Mouse (Mus musculus) neural tube, embryonic 11.5 days (tissue): Measurements from ENCODE around the gene Hspb7. TPM values are rescaled to one million over a fixed set of nuclear protein-coding genes. Genes with fewer than 3 reads are reported as not detected.

Source experiments
- ATAC-seq: fragments of 200-750 bp; cut with Nextera tagmentation; 2 replicates; pipeline ENCODE4 v1.8.0; 2017; ENCODE audit warnings: moderate number of reproducible peaks, mild to moderate bottlenecking, moderate TSS enrichment, moderate library complexity; ENCODE audit not compliant: insufficient read depth, low FRiP score, low TSS enrichment
- DNase-seq: peaks from one replicate; pipeline ENCODE4 v3.0.0-alpha.2; 2015; ENCODE audit warnings: low spot score
- H3K27ac ChIP-seq: fragments of 300-500 bp; sonication (generic); 2 replicates; pipeline ENCODE4 v1.5.1; 2014; ENCODE audit warnings: low read depth, mild to moderate bottlenecking, low read length
- H3K27me3 ChIP-seq: fragments of 300-500 bp; sonication (generic); 2 replicates; pipeline ENCODE4 v1.6.1; 2014; ENCODE audit warnings: mild to moderate bottlenecking, low read length, mixed read lengths; ENCODE audit not compliant: control insufficient read depth, insufficient read depth
- H3K36me3 ChIP-seq: fragments of 300-500 bp; sonication (generic); 2 replicates; pipeline ENCODE4 v1.6.1; 2014; ENCODE audit warnings: mild to moderate bottlenecking, low read length, moderate library complexity, mixed read lengths; ENCODE audit not compliant: control insufficient read depth, insufficient read depth
- H3K4me1 ChIP-seq: fragments of 300-500 bp; sonication (generic); 2 replicates; pipeline ENCODE4 v1.6.1; 2014; ENCODE audit warnings: low read length, mixed read lengths; ENCODE audit not compliant: control insufficient read depth, insufficient read depth
- H3K4me2 ChIP-seq: fragments of 300-500 bp; sonication (generic); 2 replicates; pipeline ENCODE4 v1.6.1; 2014; ENCODE audit warnings: low read depth, mild to moderate bottlenecking, moderate library complexity
- H3K4me3 ChIP-seq: fragments of 300-500 bp; sonication (generic); 2 replicates; pipeline ENCODE4 v1.5.1; 2014; ENCODE audit warnings: low read depth, low read length
- H3K9ac ChIP-seq: fragments of 300-500 bp; sonication (generic); 2 replicates; pipeline ENCODE4 v1.6.1; 2014; ENCODE audit warnings: mild to moderate bottlenecking, low read length
- H3K9me3 ChIP-seq: fragments of 300-500 bp; sonication (generic); 2 replicates; pipeline ENCODE4 v1.6.1; 2016; ENCODE audit warnings: low read length; ENCODE audit not compliant: control insufficient read depth
- WGBS: fragments of 180-500 bp; shearing (Covaris S2); extraction: QIAGEN DNeasy Blood & Tissue Kit; methylation state at CpG from one replicate; pipeline ENCODE4 v1.1.7; 2014; 5-methylcytosine and 5-hydroxymethylcytosine counted together
- polyA plus RNA-seq: library from polyadenylated mRNA; unstranded; fragments of >200 nt; fragmentation: Nextera tagmentation; extraction: Ambion mirVana; gene quantifications from 2 replicates; pipeline ENCODE4 v1.2.1, GENCODE M21; 2014

Gene Hspb7
- polyA plus RNA-seq: 0.11 TPM in 1 of 2 replicates, not detected in the other

GRCm38 (mm10) chr4:141420192-141420829 is at the start of gene Hspb7:
Hspb7 (plus strand) TSS chr4:141420779.
- DNase-seq (no peak), ATAC-seq (no peak)
- WGBS: 61% methylated on average over 9 of the region's 9 CpGs
- no peak within 1 kb of the TSS for H3K27ac ChIP-seq
- 0 out of 2 replicates have a peak, but pooled peaks cover under 1% of the 10 kb centered on the region for H3K4me1 ChIP-seq
- no peak within 1 kb of the TSS for H3K4me2 ChIP-seq
- H3K27me3 ChIP-seq: peaks cover 4% of the 10 kb centered on the region; the same call in 1 of the 2 replicates
- H3K4me3 ChIP-seq: no peak within 1 kb of the TSS
- H3K9me3 ChIP-seq: no peaks in the 10 kb centered on the region
- H3K36me3 ChIP-seq: no peaks in the 10 kb centered on the region
- no peak within 1 kb of the TSS for H3K9ac ChIP-seq

DNA sequence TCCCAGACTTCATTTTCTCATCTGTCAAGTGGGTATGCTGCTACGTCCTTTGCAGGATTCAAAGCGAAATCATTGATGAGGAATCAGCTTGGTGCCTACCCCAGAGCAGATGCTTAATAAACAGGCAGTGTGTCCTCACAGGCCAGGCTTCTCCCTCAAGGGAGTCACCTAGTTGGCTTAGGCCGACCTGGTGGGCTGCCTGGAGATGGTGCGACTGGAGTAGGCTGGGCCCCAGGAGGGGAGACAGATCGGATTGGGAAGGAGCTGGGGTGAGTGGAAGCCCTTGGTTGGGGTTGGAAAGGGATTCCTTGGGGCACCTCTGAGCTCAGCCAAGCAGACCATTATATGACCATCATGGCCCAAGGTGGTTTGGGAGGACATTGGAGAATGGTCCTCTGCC is 48.2 kb upstream of the Hspb7 start:
- Histone ChIP-seq H3K4me2 (no peak overlapping the region), H3K9ac (no peak overlapping the region), H3K4me3 (no peak overlapping the region), H3K36me3 (no peaks in the 10 kb centered on the region), H3K9me3 (no peaks in the 10 kb centered on the region), H3K27ac (no peak overlapping the region), H3K4me1 (no peaks in the 10 kb centered on the region), H3K27me3 (peaks cover 14% of the 10 kb centered on the region)
- DNase-seq (no peak), ATAC-seq (no peak)
- 93% methylated on average over 5 of the region's 5 CpGs for WGBS

DNA sequence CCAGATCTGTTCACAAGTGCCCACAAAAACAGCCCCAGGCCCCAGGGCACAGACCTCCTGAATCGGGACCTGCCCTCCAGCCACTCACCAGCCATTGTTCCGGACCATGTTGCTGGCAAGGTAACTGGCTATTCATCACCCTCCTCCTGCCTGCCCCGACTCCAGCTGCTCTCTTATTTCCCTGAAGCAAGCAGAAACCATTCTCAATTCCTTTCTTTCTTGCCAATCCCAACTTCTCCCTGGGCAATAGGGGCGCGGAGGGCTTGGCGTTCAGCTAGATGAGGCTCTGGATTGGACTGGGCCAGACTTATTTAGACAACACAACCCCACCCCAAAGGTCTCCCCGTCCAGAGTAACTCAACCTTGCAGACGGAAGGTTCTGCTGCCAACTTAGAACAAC is 40.9 kb upstream of the Hspb7 start:
- no peak overlapping the region for H3K4me2 ChIP-seq
- peaks cover 8% of the 10 kb centered on the region; the same call in 1 of the 2 replicates for H3K4me1 ChIP-seq
- no peak for ATAC-seq
- no peaks in the 10 kb centered on the region for H3K36me3 ChIP-seq
- 62% methylated on average over 8 of the region's 8 CpGs for WGBS
- H3K27ac ChIP-seq: no peak overlapping the region
- no peak for DNase-seq
- no peak overlapping the region for H3K4me3 ChIP-seq
- H3K9me3 ChIP-seq: no peaks in the 10 kb centered on the region
- no peak overlapping the region for H3K9ac ChIP-seq
- H3K27me3 ChIP-seq: peaks cover 39% of the 10 kb centered on the region

GRCm38 (mm10) chr4:141382406-141382805 is 38.2 kb upstream of the Hspb7 start:
- Histone ChIP-seq H3K36me3 (no peaks in the 10 kb centered on the region), H3K9me3 (no peaks in the 10 kb centered on the region), H3K27ac (no peak overlapping the region), H3K27me3 (peaks cover 42% of the 10 kb centered on the region), H3K4me1 (peaks cover 8% of the 10 kb centered on the region; the same call in 1 of the 2 replicates), H3K4me2 (peak overlapping the region; percentile 52), H3K4me3 (peak overlapping the region; percentile 26), H3K9ac (peak overlapping the region; percentile 27; the same call in 1 of the 2 replicates)
- DNase-seq (peak; percentile 58), ATAC-seq (no peak)
- 1% methylated on average over 22 of the region's 25 CpGs for WGBS

DNA sequence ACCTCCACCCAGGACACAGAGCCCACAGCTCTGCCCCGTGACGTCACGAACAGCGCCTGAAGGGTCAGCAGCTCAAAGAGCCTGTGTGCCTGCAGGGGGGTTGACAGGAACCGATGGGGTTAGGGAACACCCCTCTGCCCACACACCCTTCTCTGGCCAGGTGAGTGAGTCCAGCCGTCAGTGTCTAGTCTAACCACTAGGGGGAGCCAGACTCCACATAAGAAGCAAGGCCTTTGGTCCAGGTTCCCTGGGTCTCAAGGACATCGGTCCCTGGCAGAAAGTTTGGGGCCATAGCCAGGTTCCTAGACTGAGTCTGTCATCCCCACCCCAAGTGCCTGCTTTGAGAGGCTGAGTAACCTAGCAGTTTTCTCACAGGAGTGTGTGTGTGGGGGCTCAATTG is 35.3 kb upstream of the Hspb7 start:
- Histone ChIP-seq H3K9ac (no peak overlapping the region), H3K4me3 (no peak overlapping the region), H3K9me3 (no peaks in the 10 kb centered on the region), H3K4me2 (no peak overlapping the region), H3K27ac (no peak overlapping the region), H3K36me3 (no peaks in the 10 kb centered on the region), H3K4me1 (peaks cover 8% of the 10 kb centered on the region; the same call in 1 of the 2 replicates), H3K27me3 (peaks cover 43% of the 10 kb centered on the region)
- under 1% methylated on average over 7 of the region's 7 CpGs for WGBS
- ATAC-seq (no peak), DNase-seq (peak; percentile 71)

GRCm38 (mm10) chr4:141386150-141386549 is 34.4 kb upstream of the Hspb7 start:
- ATAC-seq (no peak), DNase-seq (no peak)
- Histone ChIP-seq H3K4me3 (no peak overlapping the region), H3K9me3 (no peaks in the 10 kb centered on the region), H3K4me1 (peaks cover 8% of the 10 kb centered on the region; the same call in 1 of the 2 replicates), H3K27ac (no peak overlapping the region), H3K36me3 (no peaks in the 10 kb centered on the region), H3K9ac (no peak overlapping the region), H3K27me3 (peaks cover 36% of the 10 kb centered on the region), H3K4me2 (no peak overlapping the region)
- WGBS: 73% methylated on average over 7 of the region's 7 CpGs

DNA sequence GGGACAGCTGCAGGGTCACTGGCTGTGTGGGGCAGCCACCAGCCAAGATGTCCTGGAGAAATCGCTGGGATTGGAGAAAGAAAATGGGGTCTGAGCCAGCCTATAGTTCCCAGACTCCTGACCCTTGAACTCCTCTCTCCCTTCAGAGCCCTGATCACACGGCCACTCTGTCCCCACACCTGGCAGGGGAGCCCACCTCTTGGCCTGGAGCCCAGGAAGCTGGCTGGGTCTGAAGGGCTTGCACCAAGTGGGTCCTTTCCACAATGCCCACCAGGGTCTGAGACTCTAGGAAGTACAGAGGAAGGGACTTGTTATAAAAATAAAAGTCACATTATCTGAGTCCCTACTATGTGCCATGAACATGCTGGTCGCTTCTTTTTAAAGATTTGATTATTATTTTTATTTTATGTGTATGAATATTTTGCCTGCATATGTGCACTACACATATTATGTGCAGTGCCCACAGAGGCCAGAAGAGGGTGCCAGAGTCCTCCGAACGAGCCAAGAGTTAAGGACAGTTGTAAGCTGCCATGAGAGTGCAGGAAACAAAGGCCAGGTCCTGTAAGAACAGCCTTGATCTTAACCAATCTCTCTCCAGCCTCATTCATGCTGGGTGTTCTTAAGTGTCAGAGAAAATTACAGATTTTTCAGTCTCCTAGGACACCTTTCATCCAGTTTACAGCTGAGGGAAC is 33.3 kb upstream of the Hspb7 start:
- WGBS: 18% methylated on average over 5 of the region's 5 CpGs
- Histone ChIP-seq H3K4me3 (no peak overlapping the region), H3K27ac (no peak overlapping the region), H3K9me3 (no peaks in the 10 kb centered on the region), H3K9ac (no peak overlapping the region), H3K27me3 (peaks cover 28% of the 10 kb centered on the region), H3K4me1 (peaks cover 6% of the 10 kb centered on the region; the same call in 1 of the 2 replicates), H3K36me3 (no peaks in the 10 kb centered on the region), H3K4me2 (no peak overlapping the region)
- ATAC-seq: no peak
- peak; percentile 83 for DNase-seq

DNA sequence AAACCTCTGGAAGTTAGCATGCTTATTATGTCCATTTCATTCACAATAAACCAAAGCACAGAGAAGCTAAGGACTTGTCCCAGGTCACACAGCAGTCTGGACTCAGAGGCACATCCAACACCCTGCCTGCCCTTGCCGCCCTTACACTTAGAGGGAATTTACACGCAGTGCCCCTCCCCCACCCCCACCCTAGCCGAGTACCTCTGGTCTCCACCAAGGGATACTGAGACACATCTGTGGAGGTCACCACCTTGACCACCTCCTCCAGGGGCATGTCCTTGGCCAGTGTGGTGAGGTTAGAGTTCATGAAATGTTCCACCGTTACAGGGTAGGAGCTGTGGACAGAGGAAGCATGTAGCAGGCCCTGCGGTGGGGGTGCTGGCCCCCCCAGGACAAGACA is 32.6 kb upstream of the Hspb7 start:
- Histone ChIP-seq H3K4me3 (no peak overlapping the region), H3K27me3 (peaks cover 23% of the 10 kb centered on the region), H3K36me3 (no peaks in the 10 kb centered on the region), H3K4me2 (no peak overlapping the region), H3K27ac (no peak overlapping the region), H3K9me3 (no peaks in the 10 kb centered on the region), H3K9ac (no peak overlapping the region), H3K4me1 (no peaks in the 10 kb centered on the region; the same call in 1 of the 2 replicates)
- DNase-seq (no peak), ATAC-seq (no peak)
- 71% methylated on average over 5 of the region's 5 CpGs for WGBS
